Mouse (Mus musculus) heart, adult 8-10 months (tissue): ENCODE data around the gene Nat14. TPM values are rescaled to one million over a fixed set of nuclear protein-coding genes. Genes with fewer than 3 reads are reported as not detected.

Experiments used
- DNase-seq: peaks from one replicate; pipeline ENCODE4 v3.0.0; 2022; ENCODE audit warnings: low spot score
- total RNA-seq, 4 experiments: library from RNA; stranded (reverse); gene quantifications; 2 replicates each; pipeline ENCODE4 v1.2.4; 2022

Gene Nat14
- total RNA-seq, 4 experiments from 2014 or later: 4.7 to 6.7 (median 5.3) TPM

DNA sequence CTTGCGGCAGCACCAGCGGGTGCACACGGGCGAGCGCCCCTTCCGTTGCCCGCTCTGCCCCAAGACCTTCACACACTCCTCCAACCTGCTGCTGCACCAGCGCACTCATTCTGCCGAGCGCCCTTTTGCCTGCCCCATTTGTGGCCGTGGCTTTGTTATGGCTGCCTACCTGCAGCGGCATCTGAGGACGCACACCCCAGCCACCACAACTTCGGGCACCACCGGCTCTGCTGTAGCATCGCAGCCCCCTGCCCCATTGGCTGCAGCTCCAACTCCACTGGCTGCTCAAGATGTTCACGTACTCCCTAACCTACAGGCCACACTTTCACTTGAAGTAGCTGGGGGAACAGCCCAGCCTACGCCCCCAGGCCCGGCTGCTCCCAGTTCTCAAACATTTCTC, 1.3 kb upstream of the Nat14 start:
- DNase-seq: no peak

GRCm38 (mm10) chr7:4920976-4921823, 628 bp upstream of the Nat14 start:
- peak; percentile 25 for DNase-seq

GRCm38 (mm10) chr7:4922508-4922907, 680 bp downstream of the Nat14 start:
- DNase-seq: peak; percentile 53

DNA sequence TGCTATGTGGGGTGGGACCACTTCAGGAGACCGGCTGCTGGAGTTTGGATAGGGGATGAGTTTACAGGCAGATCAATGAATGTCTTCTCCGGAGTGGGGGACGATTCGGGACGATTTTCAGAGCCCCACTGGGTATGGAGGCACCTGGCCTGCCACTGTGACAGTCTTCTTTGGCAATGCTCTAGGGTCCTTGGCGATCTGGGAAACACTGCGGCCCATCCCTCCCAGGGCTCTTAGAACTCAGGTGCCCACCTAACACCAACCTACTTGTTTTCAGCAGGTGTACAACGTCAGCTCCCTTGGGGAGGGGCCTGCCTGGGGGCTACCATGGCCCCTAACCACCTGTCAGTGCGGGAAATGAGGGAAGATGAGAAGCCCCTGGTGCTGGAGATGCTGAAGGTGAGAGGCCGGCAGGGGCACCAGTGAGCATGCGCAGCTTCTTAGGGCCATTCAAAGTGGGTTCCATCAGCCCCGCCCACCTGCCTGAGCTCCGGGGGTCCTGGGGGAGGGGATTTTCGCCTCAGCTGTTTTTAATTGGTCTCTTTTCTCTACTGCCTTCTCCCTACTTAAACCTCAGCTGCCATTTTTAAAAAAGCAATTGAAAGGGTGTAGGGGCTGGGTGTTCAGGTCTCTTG, 1.2 kb downstream of the Nat14 start:
- DNase-seq: peak; percentile 21

DNA sequence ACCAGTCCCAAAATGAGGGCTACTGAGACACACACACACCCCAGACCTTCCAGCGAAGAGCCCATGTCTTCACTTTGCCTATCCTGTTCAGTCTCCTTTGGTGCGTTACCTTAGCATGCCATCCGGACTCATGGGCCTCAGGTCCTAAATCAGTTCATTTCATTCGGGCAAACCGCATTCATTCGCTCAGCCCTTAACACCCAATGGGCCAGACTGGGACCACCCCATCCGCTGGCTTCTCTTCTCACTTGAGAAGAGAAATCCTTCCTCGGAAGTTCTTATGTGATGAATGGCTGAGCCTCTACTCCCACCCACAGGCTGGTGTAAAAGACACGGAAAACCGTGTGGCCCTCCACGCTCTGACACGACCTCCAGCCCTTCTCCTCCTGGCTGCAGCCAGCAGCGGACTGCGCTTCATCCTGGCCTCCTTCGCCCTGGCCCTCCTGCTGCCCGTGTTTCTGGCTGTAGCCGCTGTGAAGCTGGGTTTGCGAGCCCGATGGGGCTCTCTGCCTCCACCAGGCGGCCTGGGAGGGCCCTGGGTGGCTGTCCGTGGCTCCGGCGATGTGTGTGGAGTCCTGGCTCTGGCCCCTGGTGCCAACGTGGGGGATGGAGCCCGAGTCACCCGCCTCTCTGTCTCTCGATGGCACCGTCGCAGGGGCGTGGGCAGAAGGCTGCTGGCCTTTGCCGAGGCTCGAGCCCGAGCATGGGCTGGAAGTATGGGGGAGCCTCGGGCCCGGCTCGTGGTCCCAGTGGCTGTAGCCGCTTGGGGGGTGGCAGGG, 1.9 kb downstream of the Nat14 start:
- DNase-seq: peak; percentile 31

- peak; percentile 21 for DNase-seq
Measured at GRCm38 (mm10) chr7:4924483-4924882, 2.7 kb downstream of the Nat14 start.

DNA sequence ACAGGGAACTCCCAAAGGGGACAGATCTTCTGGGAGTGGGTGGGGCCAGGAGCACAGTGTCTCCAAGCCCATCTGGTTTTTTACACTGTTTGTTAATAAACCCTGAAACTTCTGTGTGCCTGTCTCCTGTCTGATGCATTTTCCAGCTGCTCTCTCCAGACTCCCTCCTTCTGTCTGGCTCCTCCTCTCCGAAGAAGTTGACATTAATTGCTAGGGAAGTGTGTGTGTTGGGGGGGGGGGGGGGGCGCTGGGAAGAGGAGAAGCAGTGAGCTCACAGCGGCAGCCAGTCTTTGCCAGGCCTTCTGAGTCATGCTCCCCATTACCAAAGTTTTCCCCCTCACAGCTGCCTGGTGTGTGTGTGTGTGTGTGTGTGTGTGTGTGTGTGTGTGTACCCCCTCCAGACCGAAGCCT, 3.1 kb downstream of the Nat14 start:
- DNase-seq: peak; percentile 79

- peak; percentile 38 for DNase-seq
Measured at GRCm38 (mm10) chr7:4925441-4926381, 3.9 kb downstream of the Nat14 start, which contains the start of gene Ssc5d. Gene Ssc5d (plus strand): TSS chr7:4925785.

DNA sequence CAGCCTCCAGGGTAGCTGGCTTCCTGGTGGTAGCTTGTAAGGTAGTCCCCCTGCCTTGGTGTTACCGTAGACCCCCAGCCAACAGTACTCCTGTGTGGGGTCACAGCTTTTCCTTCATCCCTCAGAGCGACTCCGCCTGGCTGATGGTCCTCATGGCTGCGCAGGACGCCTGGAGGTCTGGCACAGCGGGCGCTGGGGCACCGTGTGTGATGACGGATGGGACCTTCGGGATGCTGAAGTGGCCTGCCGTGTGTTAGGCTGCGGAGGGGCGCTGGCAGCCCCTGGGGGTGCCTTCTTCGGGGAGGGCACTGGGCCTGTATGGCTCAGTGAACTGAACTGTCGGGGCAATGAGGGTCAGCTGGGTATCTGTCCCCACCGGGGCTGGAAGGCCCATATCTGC, 5.0 kb downstream of the Nat14 start:
- DNase-seq: no peak

GRCm38 (mm10) chr7:4927711-4928110, 5.9 kb downstream of the Nat14 start:
- DNase-seq: no peak

DNA sequence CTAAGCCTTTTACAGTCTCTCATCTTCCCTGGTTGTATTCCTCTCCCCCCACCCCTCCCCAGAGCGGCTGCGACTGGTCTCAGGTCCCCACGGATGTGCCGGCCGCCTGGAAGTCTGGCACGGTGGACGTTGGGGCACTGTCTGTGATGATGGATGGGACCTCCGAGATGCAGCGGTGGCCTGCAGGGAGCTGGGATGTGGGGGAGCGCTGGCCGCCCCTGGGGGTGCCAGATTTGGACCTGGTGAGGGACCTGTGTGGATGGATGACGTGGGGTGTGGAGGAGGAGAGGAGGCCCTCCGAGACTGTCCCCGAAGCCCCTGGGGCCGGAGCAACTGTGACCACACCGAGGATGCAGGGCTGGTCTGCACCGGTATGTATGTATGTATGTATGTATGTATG, 6.5 kb downstream of the Nat14 start:
- no peak for DNase-seq

DNA sequence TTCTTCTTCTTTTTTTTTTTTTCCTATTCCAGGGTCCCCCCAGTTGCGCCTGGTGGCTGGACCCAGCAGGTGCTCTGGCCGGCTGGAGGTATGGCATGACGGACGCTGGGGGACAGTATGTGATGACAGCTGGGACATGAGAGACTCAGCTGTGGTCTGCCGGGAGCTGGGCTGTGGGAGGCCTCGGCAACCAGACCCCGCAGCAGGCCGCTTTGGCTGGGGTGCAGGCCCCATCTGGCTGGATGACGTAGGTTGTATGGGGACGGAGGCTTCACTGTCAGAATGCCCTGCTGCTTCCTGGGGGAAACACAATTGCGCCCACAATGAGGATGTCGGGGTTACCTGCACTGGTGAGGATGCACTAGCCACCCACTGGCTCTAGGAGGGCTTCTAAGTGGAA, 11.3 kb downstream of the Nat14 start:
- no peak for DNase-seq

- DNase-seq: no peak
Measured at GRCm38 (mm10) chr7:4934160-4934914, 12.5 kb downstream of the Nat14 start.

DNA sequence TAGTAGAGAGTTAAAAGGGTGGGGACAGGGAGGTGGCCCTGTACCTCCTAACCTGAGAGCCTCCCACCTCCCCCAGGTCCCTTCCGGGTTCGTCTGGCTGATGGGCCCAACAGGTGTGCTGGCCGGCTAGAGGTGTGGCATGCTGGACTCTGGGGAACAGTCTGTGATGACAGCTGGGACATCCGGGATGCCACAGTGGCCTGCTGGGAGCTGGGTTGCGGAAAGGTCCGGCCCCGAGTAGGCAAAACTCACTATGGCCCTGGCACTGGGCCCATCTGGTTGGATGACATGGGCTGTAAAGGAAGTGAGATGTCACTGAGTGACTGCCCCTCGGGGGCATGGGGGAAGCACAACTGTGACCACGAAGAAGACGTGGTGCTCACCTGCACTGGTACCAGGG, 15.0 kb downstream of the Nat14 start:
- DNase-seq: no peak

DNA sequence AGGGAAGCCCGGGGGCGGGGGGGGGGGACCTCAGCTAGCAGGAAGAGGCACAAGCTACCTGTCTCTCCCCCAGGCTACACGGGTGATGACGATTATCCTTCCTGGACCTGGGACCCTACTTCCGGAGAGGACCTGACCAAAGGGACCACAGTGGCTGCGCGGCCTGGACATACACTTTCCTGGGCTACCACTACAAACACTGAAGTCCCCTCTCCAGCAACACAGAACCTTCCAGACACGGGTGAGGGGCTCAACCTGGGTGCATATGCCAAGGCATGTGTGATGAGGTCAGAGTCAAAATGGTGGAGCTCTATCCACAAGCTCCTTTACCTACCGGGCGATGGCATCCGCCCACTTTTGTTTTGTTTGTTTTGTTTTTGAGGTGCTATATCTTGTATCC, 15.6 kb downstream of the Nat14 start:
- DNase-seq: no peak

- DNase-seq: peak; percentile 77
Measured at GRCm38 (mm10) chr7:4938456-4938855, 16.6 kb downstream of the Nat14 start.

- peak; percentile 89 for DNase-seq
Measured at GRCm38 (mm10) chr7:4940068-4940479, 18.2 kb downstream of the Nat14 start.

- DNase-seq: no peak
Measured at GRCm38 (mm10) chr7:4942673-4943072, 20.8 kb downstream of the Nat14 start.

DNA sequence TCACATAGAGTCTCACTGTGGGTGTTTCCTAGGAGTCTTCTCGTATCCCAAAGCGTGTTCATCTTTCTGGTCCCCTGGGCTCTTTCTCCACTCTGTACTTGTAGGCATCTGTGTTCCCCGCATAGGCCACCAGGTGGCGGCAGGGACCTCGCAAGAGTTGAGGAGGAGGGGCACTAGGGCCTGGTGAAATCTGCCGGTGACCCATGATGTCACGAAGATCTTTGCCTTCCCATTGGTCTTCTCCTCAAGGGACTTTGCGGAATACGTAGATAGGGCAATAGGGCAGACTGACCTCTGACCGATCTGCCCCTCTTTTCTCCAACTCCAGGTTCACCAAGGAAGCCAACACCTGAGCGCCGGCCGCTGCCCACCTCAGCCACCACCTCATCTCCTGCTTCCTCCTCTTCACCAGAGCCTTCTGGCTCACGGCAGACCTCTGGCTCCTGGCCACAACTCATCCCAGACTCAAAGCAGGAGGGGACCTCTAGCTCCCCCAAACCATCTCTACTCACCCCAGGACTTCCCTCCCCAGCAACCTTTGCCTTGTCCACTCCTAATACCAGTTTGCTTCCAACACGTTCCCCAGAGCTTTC, 21.5 kb downstream of the Nat14 start:
- peak; percentile 97 for DNase-seq

DNA sequence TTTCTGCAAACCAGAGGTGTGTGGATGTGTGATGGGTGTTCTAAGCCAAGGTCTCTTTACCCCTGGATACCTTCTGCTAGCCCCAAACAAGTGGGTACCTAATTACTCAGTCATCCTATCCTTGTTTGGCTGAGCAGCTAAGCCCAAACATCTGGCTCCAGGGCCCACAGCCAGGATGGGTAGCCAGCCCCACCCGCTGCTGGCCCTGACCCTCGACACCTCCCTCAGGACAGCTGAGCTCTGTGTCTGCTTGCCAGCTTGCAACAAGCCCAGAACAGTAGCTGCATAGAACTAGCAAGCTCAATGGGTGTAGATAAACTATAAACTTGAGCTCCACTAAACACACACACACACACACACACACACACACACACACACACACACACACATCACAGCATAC, 26.0 kb downstream of the Nat14 start:
- peak; percentile 63 for DNase-seq
